Mouse (Mus musculus) urinary bladder, postnatal 36 days (tissue): ENCODE measurements around the gene Src.

ENCODE experiments used
- DNase-seq, 2 experiments: peaks; one replicate each; pipeline ENCODE4 v3.0.0; 2022; ENCODE audit warnings: low spot score in 2 of 2, mixed read lengths in 1 of 2

Gene Src

DNA sequence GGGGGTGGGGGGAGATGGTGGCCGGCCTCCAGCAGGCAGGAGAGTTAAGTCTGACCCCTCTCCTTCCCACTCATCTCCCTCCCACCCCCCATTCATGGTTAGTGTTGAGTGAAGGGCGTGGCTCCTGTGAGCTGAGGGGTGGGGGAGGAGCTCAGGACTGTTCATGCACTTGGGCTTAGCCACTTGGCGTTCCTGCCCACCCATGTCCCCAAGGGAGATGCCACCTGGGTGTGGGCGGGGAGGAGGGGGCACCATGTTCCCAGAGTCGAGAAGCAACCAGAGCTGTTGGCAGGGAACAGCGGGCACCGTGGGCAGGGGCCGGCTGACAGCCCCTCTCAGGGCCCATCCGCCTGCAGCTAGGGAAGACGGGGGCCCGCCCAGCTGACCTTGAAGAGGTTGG lies 18.3 kb downstream of the Src start:
- DNase-seq = no peak

DNA sequence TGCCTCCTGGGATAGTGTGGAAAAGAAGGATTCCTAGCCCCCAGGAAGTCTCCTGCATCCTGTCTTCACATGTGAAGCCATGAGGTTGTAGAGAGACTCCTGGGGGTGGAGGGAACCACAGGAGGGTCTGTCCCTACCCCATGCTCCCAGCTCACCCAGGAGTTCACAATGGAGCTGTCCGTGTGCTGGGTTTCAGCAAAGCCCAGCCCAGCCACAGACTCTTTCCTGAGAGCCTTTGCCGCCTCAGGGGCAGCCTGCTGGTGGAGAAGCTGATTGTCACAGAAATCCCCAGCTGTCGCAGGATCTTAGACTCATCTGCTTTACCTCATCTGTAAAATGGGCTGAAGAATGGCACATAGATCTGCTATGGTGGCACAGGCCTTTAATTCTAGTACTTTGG lies 18.9 kb downstream of the Src start:
- DNase-seq = no peak

DNA sequence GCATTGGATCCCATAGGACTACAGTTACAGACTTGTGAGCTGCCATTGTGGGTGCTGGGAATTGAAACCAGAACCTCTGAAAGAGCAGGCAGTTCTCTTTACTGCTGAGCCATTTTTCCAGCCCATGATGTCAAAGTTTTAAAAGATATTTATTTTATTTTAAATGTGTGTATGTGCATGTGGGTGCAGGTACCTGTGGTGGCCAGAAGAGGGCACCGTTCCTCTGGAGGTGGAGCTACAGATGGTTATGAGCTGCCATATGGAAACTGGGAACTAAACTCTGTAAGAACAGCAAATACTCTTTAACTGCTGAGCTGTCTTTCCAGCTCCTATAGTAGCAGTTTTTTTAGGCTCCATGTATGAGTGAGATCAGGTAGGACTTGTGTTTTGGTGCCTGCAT lies 23.1 kb downstream of the Src start:
- DNase-seq = no peak

- no peak for DNase-seq
These were observed 29.3 kb downstream of the Src start for GRCm38 (mm10) chr2:157447297-157448158.

GRCm38 (mm10) chr2:157448356-157448755 lies 30.1 kb downstream of the Src start:
- no peak for DNase-seq

- no peak for DNase-seq
These were observed 32.7 kb downstream of the Src start for GRCm38 (mm10) chr2:157450905-157451304.

DNA sequence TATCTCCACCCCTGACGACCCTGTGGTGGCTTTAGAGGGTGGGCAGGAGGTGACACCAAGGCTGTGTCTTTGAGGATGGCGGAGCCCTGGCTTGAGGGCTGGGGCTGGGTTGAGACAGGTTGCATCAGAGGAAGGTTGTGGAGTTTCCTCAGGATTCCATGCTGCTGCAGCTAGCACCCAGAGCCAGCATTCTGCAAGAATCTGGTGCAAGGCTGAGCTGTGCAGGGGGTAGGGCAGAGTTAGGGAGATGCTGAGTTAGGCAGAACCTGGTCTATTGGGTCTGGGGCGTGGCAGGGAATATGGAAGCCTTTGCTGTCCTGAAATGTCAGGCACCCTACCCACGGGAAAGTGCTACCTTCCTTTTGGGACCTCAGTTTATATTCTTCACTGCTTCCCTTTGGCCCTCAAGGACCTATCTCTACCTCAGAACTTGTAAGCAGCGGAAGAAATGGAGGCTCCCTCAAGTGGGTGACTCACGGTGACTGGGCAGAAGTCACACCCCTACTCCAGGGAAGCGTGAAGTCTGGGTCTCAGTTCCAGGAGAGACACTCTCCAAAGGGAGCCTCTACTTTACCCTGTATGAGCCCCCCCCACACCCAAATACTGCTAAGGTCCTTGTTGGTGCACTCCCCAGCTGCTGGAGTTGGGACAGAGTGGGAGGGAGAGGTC lies 33.3 kb downstream of the Src start:
- no peak for DNase-seq

DNA sequence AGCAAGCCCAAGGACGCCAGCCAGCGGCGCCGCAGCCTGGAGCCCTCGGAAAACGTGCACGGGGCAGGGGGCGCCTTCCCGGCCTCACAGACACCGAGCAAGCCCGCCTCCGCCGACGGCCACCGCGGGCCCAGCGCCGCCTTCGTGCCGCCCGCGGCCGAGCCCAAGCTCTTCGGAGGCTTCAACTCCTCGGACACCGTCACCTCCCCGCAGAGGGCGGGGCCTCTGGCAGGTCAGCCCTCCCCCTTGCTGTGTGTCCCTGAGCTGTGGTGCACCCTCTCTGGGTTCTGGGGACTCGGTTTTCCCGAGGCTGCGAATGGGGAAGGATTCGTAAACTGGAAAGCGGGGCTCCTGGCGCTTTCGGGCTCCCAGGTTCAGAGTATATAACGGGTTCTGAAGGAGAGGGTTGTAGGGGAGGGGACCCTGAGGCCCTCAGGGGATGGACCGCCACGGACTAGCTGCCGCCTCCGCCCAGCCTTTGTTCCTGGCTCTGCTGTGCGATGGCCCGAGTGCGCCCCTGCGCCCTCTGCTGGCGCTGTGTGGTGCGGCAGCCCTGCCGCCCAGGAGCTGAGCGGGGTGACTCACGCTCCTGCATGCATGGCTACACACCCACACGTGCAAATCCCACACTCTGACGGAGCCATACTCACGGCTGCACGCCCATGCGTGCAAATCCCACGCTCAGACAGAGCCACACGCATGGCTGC lies 39.0 kb downstream of the Src start:
- DNase-seq = peak; percentile 93 to 97

- peak; percentile 72 to 75 for DNase-seq
These were observed 40.2 kb downstream of the Src start for GRCm38 (mm10) chr2:157458472-157458871.

GRCm38 (mm10) chr2:157459736-157460135 lies 41.5 kb downstream of the Src start:
- DNase-seq = no peak

DNA sequence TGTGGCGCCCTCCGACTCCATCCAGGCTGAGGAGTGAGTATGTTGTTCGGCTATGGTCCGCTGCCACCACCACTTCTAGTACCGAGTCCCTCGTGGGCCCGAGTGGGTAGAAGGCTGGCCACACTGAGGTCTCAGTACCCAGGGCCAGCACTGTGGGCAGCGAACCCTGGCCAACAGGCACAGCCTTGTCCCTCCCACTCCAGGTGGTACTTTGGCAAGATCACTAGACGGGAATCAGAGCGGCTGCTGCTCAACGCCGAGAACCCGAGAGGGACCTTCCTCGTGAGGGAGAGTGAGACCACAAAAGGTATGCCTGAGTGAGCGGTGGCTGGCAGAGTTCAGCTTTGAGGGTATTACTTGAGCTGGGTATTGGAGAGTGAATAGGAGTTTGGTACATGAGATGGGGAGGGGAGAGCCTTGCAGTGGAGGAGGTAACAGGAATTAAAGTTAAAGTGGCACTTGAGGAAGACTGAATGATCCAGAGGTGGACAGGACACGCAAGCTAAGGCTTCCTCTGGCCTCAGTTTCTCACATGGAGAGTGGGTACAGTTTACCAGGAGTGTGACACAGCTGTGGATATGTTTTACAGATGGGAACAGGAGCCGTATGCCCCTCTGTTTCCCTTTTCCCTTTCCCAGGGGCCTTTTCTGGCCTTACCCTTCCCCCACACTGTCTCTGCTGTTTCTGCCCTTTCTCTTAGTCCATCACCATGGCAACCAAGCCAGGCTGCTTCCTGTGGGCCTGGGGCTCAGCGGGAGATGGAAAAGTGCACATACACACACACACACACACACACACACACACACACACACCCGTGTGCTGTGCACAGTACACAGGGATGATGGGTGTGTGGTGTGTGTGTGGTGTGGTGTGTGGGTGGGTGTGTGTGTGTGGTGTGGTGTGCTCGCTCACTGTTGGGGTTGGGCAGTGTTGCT lies 44.8 kb downstream of the Src start:
- no peak for DNase-seq

DNA sequence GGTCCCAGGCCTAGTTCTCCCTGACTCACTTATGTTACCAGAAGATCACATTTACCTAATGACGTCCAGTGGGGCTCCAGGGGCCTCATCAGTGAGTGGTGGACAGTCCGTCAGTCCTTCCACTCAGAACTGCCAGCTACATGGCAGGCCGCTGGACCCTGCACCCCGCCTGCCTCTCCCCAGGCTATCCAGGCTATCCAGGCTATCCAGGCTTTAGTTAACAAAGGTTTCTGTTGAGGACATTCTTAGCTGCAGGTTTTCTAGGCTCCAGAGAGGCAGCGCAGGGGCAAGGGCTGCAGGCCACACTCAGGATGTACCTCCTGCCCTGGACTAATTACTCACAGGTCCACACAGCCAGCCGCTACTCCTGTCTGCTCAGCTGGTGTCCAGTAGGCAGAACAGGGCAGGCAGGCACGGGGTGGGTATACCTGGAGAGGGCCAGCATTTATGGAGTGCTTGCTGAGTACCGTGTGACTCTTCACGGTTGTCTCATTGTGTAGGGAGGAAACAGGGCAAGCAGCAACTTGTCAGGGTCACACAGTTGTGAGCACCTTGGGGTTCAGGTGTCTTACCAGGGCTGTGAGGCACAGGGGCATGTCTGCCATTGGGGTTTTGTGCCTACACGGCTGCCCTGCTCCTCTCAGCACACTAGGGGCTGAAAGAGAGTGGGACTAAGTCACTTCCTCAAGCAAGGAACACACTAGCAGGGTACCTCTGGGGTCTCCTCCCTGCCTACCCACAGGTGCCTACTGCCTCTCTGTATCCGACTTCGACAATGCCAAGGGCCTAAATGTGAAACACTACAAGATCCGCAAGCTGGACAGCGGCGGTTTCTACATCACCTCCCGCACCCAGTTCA lies 45.9 kb downstream of the Src start:
- peak in 1 of 2 experiments; percentile 28 for DNase-seq

GRCm38 (mm10) chr2:157464746-157465126 lies 46.5 kb downstream of the Src start:
- peak; percentile 57 to 58 for DNase-seq

GRCm38 (mm10) chr2:157466836-157467235 lies 48.6 kb downstream of the Src start:
- no peak for DNase-seq

DNA sequence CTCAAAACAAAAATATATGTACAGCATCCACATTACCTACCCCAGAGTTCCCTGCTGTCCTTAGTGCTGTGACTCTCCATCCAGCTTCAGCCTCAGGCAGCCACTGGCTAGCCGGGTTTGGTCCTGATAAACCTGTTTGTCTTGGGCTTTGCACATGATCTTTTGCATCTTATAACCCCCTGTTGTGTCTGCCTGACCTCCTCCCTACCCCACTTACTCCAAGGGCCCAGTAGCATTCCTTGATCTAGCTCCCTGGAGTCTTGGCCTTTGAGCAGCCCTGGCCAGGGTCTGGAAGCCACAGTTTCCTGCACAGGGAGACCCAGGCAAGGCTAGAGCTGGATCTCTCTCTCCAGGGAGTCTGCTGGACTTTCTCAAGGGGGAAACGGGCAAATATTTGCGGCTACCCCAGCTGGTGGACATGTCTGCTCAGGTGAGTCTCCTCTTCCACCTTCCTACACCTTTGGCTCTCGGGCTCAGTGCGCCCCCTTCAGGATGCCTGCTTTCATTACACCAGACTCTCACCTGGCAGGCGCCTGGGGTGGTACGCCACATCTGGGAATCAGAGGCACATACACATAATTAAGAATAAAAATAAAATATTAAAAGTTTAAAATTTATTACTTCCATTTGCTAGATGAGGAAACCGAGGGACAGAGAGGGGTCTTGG lies 50.0 kb downstream of the Src start:
- DNase-seq = peak; percentile 56 to 61

DNA sequence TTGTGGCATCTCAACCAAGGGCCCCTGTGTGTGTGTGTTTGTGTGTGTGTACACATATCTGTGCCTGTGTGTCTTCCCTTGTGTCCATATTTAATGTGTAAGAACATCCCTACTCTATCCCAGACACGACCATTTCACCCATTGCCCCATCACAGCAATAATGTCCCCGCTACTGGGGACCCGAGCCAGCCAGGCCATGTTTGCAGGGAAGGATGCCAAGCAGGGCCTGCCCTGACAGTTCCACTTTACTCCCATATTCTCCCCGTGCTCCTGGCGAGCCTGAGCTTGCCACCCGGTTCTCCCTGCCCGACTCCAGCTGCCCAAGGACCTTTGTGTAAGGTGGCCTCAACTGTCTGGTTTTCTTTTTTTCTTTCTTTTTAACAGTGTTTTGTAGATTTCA lies 53.0 kb downstream of the Src start:
- DNase-seq = peak; percentile 74 to 83

GRCm38 (mm10) chr2:157471737-157472136 lies 53.5 kb downstream of the Src start:
- no peak for DNase-seq

DNA sequence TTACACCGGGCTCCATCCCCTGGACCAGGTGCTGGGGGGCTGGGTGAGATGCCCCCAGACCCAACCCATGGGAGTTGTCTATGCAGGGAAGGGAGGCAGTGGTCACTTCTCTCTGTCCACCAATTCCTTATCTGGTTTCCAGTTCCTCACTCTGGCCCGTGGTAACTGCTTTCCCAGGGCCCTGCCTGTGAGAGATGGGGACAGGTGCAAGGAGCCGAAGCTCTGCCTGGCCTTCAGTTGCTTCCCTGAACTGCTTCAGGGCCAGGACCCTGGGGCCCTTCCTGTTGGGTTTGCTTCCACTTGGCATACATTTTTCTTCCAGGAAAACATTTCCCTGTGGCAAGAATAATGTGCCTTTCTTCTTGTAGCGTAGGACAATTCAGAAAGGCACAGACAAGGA lies 54.2 kb downstream of the Src start:
- DNase-seq = no peak

DNA sequence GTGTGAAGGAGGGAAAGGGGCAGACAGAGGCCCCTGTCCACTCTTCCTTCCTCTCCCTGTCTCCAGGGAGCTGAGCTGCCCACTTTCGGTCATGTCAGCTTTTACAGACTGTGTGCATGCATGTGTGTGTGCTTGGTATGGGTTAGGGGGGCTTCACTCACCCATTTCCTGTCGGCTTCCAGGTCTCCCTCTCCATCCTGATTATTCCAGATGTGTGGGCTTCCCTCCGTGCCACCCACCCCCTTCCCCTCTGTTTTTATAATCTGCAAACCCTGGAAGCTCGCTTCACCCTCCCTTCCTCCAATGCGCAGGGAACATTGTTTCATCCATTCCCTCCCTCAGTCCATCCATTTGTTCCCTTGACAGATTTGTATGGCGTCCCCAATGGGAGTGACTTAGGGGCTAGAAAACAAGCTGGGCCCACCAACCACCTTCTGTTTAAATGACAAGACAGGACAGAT lies 56.1 kb downstream of the Src start:
- no peak for DNase-seq
